Mouse (Mus musculus): ENCODE measurements around the gene 4930513O06Rik. TPM values are rescaled to one million over a fixed set of nuclear protein-coding genes. Genes with fewer than 3 reads are reported as not detected.

Gene 4930513O06Rik
- total RNA-seq (2021): not detected
- long read RNA-seq: 0 reads

DNA sequence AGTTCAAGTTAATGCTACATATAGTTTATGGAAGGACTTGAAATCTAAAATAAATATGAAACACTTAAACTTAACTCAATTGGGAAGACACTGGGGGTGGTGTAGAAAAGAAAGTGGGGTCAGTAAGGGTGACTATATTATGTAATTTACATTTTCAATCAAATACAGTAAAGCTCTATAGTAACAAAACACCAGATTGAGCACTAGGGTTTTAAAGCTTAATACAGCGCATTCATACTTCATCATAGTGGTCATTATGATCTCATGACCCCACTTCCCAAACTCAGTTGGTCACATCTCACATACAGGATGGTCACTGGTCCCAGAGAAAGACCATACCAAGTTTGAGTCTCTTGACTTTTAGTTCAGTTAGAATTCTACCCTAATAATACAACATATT lies at the start of gene 4930513O06Rik:
Gene 4930513O06Rik, plus strand, starts transcription at position 301 of the 400 bp plus-strand sequence.
- no peak for DNase-seq (ENCODE audit: low spot score in 2 of 2)

DNA sequence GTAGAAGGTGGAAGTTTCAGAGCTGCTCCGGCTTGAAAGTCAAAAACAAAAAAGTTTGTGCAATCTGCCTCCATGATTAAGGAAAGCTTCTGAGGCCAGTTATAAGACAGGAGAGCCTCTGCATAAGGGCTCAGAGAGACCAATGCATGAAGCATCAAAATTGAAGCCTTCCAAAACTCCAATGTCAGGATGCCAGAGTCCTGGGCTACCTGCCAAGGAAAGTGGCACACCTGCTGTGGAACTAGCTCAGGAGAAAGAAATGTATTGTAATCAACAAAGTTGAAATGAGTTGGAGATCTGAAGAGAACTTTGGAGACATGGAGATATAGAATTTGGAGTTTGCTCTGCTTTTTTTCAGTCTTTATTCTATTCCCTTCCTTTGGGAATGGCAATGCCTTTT lies 48.4 kb upstream of the 4930513O06Rik start:
- no peak for DNase-seq (ENCODE audit: low spot score in 2 of 2)

DNA sequence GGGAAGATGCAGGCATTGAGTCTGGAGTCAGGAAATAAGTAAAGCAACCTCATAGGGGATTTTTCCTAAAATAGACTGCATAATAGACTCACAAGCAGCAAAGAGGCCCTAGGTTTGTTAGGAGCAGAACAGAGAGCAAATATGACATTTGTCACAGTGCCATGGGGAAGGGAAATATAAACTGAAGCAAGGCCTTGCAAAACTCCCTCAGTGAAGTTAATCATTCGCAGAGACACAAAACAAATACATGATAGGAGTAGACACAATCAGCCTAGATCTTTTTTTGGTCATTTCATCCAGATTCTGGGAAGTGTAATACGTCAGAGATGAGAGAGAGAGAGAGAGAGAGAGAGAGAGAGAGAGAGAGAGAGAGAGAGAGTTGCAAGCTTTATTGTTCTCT lies 46.7 kb upstream of the 4930513O06Rik start:
- no peak for DNase-seq (ENCODE audit: low spot score in 2 of 2)

DNA sequence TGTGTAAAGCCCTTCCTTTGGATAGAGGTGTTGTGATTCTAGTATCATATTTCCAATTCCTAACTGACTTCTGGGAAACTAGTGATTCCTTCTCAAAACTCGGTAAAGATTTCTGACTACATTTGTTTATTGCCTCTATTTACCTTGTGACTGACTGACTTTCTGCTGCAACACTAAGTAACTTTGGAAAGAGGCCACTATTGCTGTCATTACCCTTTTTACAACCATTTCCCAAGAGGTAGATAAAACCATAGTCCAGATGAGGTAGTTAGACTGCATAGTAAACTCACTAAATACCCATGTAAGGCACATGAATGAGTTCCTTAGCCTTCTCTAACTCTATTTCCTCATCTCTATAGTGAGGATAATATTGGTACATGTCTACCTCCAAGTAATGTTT lies 44.9 kb upstream of the 4930513O06Rik start:
- DNase-seq (ENCODE audit: low spot score in 2 of 2): no peak

DNA sequence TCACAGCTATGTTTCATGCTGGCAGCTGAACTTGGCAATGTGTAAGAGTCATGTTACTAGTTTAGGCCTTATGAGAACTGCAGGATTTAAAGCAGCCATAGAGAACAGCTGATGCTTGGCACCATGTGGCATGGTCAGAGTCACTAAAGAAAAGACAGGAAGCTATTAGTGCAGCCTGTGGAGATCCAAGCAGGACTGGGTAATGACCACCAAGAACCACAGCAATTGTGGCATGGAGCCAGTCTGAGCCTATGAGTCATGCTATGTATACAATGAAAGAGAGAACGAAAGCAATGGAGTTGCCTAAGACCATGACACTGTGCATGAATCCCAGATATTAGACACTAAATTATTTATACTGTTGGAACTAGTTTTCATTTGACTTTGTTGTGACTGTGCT lies 34.1 kb upstream of the 4930513O06Rik start:
- no peak for DNase-seq (ENCODE audit: low spot score in 2 of 2)

DNA sequence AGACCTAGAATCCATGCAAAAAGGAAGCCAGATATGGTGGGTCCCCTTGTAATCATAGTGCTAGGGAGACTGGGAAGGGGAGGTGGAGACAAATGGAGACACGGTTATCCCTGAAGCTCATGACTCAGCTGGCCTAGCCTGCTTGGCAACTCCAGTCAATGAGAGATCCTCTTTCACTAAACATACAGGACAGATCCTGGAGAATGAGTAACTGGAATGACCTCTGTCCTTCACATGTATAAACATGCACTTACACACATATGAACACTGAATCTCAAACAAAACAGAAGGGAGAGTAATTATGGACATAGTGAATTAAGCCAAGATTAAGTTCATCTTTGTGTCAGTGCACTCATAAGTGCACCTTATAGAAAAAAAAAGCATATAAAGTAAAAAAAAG lies 32.9 kb upstream of the 4930513O06Rik start:
- DNase-seq (ENCODE audit: low spot score in 2 of 2): no peak

DNA sequence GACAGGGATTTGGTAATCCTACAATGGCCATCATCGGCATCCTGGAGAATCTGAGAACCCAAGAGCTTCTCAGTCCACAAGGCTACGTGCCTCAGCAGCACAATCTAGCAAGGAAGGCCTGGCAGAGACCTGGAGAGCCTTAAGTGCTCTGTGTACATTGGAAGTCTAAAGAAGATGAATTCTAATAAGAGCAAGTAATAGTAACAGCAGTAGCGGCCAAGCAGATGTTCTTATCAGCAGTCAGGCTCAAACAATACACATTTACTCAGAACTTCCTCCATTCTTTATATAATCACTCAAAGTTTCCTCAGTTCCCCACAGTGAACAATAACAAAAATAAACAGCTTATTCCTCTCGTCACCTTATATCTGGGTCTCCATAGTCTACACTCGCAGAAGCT lies 22.0 kb upstream of the 4930513O06Rik start:
- DNase-seq (ENCODE audit: low spot score in 2 of 2): no peak

DNA sequence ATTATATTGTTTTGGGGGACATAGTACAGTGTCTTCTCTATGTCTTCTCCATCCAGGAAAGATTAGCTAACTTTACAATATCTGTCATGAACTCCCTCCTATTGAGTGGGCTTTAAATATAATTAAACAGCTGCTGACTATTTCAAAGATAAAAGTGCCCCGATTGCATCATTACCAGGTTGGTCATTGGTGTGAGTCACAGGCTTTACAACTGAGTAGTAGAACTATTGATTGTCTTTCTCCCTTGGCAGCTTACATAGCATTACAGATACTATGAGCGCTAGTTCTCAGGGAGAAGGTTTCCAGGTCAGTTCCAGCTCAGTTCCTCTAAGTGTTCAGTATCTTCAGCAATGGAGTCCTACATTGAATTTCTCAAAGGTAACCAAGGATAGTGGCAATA lies 7.5 kb upstream of the 4930513O06Rik start:
- no peak for DNase-seq (ENCODE audit: low spot score in 2 of 2)

DNA sequence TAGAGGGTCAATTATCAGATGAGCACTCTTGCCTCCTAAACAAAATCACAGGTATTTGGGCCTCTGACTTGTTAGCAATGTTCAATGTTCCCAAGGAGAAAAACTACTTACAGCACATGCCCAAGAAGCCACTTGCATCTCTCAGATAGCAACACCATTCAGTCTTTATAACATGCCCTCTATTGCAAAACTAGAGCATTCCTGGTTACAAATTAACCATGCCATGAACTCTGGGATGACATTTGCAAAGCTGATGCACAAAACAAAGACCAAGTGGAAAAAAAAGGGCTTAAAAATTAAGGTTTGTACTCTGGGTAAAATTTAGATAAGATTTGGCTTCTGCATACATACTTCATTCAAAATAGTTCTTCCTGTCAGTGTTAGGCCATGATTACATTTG lies 966 bp upstream of the 4930513O06Rik start, which contains the start of gene Serpina7:
Gene Serpina7, minus strand, starts transcription at position 160 of the 400 bp plus-strand sequence.
- no peak for DNase-seq (ENCODE audit: low spot score in 2 of 2)

DNA sequence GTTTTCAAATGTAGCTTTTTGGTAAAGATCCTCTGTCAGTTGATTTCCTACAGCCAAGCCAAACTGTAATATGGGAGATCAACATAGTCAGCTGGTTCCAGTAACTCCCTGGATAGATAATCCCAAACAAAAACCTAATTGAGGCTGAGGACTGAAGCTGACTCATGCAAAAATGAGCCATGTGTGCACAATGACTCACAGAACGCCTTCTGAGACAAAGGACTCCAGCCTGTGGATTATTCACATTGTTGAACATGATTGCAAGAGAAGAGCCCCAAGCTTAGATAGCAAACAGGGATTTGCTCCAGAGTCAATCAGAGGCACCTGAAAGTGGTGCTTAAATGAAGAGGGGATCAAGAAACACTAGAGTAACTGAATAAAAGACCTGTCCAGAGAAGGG lies 11.2 kb downstream of the 4930513O06Rik start:
- peak in 1 of 2 experiments; percentile 0 for DNase-seq (ENCODE audit: low spot score in 2 of 2)

DNA sequence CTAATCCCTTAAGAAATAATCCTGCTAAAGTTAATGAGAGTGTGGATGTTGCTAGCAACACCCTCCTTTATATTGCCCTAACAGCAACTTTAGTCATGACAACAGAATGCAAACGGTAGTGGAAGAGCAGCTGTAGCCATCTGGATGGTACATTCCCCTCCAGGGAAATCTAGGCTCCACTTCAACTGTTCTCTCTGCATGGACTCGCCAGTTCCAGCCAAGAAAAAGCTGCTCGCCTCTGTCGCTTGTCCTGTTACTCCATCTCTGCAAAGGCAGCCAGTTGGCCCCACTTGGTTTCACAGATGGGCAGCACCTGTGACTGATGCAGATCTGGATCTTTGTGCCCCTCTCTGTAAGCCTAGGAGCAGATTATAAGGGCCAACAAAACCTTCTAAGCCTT lies 48.0 kb downstream of the 4930513O06Rik start:
- DNase-seq (ENCODE audit: low spot score in 2 of 2): no peak

Other genes with a start within 250 kb of the 4930513O06Rik start
- under 1 TPM in 1 of 2 experiments, not detected in 1; 0.27 TPM for gene Nrk, start 171.8 kb upstream of the 4930513O06Rik start, total RNA-seq (2021)
- not detected for gene Serpina7, start 1.0 kb upstream of the 4930513O06Rik start, total RNA-seq (2021)
- gene 4933428M09Rik, start 93.0 kb downstream of the 4930513O06Rik start, total RNA-seq (2021): not detected
- 1 to 10 TPM; 5.6 to 6.7 TPM for gene Mum1l1, start 123.8 kb downstream of the 4930513O06Rik start, total RNA-seq (2021)
- not detected for gene Trap1a, start 247.4 kb downstream of the 4930513O06Rik start, total RNA-seq (2021)

Measured in layer of hippocampus, adult 18-20 months (tissue).